Mouse (Mus musculus): Measurements from ENCODE around the gene Ttc28.

The Ttc28 gene

DNA sequence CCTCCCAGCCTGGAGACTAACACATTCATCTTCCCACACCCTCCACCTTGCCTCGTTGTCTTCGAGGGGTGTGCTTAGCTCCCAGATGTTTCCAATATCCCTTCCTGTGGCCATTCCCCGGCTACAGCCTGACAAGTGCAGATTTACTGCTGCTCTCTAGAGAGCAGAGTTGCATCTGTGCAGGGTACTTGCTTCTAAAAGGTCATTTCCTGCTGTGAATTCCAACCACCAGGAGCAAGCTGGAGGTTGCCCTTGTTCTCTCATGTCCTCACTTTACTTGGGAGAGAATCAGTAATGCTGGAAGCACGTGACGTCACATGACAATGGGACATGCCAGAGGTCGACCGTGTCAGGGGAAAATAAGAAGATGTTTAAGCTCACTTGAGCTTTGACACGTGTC, 131.7 kb downstream of the Ttc28 start:
- no peak for DNase-seq

DNA sequence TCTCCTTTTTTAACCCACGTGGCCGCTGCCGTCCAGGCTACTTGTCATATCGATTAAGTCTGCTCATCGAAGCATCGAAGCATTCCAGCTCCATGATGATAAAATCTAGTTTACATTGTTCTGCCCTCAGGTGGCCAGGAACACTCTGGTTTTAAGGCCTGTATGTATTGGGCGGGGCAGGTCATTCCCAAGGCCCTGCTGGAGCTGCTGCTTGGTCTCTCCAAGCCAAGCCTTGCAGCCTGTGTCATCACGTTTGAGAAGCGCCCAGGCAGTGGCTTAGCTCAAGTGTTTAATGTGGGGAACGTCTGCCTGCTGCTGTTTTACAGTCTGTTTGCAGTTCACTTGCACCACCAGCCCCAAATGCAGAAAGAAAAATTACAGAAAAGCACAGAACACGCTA, 132.5 kb downstream of the Ttc28 start:
- no peak for DNase-seq

DNA sequence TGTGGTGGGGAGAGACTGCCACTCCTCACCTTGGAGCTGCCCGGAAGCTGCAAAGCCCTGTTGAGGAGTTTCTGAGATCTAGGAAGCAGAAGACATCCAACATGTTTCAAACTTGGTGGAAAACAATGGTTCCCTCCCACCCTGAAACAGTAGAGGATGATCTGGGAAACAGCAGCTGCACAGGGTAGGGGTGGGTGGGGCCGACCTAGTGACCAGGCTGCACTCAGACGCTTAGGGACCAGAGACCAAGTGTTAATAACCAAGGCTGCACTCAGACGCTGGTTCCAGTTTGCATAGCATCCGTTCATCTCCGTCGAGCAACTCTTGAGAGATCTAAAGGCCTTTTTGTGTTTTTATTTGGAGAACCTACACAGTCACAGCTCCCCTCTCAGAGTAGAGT, 133.0 kb downstream of the Ttc28 start:
- no peak for DNase-seq

DNA sequence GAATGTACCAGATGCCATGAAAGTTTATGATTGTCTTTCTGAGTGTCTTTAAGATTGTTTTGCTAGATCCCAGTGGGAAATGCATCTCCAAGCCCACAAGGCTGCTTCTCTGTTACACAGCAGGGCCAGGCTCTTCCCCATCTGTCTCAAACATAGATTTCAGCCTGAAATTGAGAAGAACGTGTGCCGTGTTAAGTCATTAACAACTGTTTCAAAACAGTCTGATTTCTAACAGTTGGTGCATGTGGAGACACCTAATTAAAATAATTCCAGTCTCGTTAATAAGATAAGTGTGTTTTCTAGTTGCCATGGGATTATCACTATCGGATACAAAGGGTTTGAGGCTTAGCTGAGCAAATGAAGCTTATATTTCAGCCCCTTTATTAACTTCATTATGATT, 135.4 kb downstream of the Ttc28 start:
- no peak for DNase-seq

DNA sequence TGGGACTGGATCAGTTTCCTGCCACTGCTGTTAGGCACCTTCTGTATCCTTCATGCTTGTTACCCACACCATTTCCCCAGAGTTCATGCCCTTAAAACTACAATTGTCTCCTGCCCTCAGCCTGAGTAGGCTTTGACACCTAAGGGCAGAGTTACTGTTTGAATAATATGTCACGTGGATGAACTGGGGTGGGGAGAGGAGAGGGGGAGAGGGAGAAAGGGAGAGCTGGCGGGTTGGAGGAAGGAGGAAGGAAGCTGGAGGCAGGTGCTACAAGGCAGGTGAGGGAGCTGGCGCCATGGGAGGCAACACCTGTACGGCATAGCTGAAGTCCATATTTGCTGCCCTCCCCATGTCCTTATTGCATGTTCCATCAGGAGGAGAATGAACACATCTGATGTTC, 137.7 kb downstream of the Ttc28 start:
- no peak for DNase-seq

DNA sequence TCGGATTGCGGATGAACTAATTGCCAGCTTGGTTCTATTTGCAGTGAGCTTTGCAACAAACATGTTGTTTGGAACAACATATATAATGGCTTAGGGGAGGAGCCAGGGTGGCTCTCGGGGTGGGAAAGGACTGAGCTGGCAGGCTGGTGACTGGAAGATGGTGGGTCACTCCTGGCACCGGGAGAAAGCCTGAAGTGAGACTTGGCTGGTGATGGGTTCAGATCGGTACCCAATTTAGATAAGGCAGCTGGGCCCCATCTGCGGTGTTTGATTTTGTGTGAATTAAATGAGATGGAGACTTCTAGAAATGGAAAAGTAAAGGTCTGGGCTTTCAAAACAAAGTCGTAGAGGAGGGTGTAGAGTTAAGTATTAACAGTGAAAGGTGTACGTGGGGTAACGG, 142.7 kb downstream of the Ttc28 start:
- no peak for DNase-seq

DNA sequence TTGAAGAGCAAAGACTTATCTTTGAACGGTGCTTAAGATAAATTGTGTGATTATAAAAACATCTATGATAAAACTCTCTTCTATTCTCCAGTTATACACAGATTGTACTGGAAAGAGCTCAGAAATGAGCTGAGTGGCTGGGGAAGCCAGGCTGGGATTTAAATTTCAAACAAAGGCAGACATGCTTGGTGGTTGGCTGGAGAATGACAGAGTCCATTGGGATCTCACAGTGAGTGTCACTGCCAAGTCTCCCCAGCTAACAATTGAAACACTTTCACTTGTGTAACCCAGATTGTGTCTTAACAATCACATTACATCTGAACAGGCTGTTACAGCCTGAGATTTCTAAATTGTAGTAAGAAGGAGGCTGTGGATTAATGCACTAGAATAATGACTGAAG, 143.3 kb downstream of the Ttc28 start:
- DNase-seq: no peak

DNA sequence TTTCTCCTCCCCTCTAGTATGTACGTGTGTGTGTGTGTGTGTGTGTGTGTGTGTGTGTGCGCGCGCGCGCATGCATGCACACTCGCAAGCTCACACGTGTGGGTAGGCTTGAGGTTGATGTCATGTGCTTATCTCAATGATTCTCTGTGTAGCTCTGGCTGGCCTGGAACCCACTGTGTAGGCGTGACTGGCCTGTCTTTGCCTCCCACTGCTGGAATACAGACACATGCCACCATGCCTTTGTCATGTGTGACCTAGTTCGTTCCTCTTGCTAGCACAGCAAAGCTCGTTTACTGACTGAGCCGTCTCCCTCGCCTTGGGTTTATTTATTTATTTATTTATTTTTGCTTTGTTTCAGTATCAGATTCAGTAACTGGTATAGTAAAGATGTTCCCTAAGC, 145.0 kb downstream of the Ttc28 start:
- DNase-seq: no peak

DNA sequence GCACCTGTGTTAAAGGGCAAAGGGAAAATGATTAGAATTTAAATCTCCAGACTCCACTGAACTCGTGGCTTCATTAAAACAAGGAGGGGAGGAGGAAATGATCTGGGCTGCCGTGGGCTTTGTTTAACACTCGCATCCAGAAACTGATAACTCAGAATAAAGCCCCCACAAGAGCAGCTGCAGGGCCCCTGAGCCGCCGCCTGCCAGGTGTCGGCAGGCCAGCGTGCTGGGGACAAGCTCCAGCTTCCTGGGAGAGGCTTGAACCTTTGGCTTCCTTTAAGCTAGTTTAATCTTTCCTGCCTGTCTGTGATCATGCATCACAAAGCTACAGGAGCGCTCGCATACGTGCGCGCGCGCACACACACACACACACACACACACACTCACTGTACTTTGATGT, 145.9 kb downstream of the Ttc28 start:
- peak; percentile 34 for DNase-seq

DNA sequence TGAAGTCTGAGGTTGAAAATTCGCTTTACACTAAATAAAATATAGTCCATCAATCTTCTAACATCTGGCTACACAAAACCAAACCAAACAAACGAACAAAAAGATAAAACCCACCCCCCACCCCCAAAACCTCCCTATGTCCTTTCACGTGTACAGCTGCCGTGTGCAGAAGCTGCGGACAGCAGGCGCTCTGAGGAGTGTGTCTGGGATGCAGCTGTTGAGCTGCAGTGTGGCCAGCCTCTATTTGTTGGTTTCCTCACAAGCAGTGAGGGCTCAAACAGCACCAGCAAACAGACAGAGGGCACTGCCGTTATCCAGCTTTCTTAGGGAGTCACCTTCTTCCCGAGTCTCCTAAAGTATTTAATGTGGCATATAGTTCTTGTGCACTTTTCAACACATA, 146.6 kb downstream of the Ttc28 start:
- no peak for DNase-seq

DNA sequence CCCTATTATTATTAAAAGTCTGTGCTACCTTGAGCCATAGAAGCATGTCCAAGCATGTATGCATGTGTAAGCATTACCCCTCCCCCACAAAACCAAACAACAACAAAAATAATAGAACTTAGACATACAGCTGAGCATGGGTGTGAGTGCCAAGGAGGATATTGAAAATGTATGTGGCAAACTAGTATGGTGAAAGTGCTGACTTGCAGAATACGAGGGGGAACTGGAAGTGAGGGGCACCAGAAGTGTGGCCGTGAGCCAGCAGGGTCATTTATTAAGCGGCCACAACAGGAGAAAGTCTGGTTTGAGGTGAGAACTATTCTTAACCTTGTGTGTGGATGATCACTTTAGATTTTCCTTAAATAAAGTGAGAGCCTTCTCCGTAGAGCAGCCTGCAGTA, 148.7 kb downstream of the Ttc28 start:
- DNase-seq: no peak

DNA sequence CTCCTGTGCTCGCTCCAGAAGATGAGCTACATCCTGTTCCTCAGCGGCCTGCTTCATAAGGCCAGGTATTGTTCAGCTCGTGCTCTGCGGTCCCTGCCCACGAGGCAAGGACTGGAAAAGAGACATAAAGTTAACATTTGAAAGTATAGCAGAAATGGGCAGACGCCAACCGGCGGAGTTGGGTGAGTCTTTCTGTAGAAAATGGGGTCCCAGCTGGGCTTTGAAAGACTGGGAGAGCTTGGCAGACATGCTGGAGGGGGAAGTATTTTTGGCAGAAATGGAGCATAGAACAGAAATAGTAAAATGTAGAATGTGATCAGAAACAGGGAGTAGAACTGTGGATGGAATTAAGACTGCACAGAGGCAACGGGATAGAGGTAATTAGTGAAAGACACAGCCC, 149.3 kb downstream of the Ttc28 start:
- DNase-seq: no peak

DNA sequence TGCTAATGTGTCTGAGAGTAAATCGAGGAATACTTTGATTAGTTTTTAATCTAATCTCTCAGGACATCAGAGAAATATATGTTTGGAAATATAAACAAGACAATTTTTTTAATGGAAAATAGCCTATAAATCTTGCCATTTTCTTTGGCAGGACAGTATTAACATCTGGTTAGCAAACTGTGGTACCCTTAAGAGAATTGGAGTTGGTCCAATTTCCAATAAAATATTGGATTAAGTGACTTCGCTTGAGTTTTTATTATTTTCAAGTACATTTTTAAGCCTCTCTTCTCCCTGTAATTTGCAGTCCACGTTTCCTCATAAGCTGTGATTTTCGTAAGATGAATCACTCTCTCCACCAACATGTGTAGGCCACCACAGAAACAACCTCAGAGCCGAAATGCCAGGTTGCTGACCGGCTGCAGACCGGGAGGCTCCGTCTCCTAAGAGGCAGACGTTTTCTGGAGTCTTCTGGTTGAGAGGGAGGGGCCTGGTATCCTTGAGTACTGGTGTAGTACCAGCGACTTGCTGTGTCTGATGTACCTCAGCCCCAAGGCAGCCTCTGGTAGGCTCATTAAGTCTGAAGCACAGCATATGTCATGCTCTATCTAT, 153.2 kb downstream of the Ttc28 start:
- DNase-seq: no peak

DNA sequence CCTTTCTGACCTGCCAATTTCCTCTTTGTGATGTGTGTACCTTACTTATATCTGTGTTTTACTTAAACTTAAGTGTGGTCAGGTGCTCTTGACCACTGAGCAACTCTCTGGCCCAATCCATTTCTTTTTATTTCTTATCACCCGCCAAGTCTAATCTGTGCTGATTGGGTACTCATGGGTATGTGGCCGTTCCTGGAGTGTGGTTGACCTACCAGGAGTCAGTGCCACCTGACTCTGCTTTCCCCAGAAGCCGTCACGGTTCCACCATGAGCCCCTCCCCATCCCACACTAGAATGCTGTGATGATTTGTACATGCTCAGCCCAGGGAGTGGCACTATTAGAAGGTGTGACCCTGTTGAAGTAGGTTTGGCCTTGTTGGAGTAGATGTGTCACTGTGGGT, 153.9 kb downstream of the Ttc28 start:
- DNase-seq: no peak

DNA sequence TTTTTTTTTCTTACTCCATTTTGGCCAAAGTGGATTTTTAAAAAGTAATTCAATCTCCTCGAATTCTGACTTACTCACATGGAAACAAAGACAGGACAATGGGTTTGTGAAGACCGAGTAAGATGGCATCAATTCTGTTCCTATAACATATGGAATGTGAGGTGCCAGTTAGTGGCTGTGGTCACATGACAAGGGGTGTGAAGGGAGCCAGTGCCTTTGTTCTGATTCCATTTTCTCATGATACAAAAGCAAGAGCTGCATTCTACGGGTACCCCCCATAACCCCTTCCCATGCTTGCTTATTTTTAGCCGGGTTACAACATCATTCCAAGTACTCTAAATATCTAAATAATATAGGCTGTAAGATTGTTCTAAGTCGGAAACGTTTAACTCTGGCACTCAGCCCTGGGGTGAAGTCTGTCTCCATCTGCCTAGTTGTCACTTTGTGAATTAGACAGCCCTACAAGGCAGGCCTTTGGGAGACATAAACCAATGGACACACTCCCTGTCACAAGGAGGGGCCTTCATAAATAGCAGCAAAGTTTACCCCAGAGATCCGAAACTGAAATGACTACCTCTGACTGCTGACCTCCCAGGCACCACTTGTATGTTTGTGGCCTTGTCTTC, 157.6 kb downstream of the Ttc28 start:
- no peak for DNase-seq

DNA sequence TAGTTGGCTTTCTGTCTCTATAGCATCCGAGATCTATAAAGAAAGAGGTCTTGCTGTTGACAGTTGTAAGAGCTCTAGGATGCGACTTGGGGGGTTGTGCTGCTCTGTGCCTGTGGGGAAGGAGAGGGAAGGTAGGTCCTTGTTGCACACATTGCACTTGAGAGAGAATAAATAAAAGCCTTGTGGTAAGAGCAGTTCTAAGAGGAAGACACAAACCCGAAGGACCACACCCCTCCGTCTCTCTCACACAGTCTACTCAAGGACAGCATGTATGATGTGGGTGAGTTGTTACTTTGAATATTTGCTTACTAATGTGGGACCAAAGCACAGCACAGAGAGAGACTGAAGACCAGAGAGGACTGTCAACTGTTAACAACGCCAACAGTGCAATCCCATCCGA, 160.2 kb downstream of the Ttc28 start:
- DNase-seq: peak; percentile 32

DNA sequence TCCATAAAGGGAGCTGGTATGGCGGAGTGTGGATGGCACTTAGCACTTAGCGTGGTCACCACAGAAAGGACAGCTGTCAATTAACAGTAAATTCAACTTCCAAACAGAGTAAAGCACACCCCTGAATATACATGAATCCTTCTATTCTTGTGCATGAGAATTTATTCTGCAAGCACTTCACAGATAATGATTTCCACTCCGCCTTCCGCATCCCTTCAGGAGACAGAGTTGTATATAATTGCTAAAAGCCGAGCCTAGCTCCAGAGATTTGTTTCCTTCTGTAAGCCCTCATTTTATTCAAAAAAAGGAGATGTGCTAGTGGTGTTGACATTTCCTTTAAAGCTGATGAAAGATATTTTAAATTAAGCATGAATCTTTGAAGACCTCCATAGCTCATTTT, 162.3 kb downstream of the Ttc28 start:
- no peak for DNase-seq

DNA sequence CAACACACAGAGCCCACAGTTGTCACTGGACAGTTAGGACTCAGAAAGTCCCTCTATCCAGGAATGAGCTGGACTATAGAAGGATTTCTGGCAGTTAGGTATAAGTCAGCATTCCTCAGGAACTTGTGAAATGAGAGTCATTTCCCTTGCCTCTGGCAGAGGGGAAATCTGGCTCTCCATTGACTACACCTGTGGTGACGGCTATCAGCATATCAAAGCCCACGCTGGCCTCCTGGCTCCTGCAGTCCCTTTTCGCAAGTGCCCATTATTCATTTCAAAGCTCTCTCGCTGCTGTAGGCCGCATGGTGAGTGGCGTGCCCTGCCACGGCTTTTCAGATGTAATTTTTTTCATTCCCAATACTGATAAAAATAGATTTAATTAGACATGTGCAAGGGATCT, 164.6 kb downstream of the Ttc28 start:
- DNase-seq: no peak

DNA sequence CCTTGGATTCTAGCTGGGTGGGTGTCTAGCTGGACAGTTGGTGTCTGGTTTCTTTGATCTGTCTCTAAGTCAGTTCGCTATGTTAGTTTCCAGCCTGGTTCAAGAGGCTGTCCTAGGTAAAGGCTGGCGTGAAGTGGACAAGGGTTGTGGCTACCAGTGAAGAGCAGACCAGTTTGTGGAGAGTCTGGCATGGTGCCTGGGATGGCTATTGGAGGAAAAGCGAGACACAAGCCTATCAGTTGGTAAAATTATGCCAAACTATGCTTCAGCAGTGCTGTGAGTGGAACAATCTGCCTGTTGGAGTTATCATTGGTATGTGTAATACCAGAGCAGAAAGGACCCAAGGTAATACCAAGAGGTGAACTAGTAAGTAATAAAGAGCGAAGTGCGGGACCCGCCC, 166.8 kb downstream of the Ttc28 start:
- DNase-seq: no peak

DNA sequence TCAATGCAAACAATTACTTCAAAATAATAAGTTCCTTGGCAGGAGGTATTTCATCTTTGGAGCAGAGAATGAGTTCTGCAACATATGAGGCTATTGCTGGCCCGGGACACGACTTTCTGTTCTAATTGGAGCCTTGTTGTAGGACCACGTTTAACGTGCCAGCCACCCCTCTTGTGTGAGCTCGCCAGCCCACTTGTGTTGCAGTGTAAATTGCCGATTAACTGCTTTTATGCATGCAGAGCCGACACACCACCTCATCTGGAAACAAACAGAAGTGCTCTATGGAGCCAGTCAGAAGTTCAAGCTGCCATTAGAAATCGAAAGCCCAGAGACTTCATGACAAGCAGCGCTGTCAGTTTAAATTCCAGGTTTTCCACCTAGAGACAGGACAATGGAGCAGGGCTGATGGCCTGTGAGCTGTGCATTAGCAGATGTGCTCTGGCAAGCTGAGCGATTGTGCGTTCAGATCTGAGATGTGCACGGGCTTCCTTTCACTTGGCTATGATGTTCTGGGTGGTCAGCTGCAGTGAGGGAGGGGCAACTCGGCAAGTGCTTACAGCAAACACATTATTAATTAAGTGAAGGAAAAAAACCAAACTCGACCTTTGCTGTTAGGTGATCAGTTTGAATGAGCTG, 167.4 kb downstream of the Ttc28 start:
- no peak for DNase-seq

DNA sequence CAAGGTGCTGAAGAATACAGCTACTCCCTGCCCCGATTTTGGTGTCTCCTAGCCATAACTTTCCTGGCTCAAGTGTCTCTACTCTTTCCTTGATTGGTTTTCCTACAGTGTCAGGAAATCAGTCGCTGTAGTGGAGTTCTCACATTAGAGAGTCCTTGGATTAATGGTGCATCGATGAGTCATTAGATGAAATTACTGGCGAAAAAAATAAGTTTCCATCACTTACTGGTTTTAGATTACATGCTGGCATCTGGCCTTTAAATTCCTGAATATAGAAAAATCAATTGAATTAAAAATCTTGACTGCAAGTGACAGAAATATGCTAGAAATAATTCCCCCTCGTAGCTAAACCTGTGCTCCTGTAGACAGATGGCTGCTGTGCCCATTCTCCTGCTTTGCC, 168.4 kb downstream of the Ttc28 start:
- no peak for DNase-seq

DNA sequence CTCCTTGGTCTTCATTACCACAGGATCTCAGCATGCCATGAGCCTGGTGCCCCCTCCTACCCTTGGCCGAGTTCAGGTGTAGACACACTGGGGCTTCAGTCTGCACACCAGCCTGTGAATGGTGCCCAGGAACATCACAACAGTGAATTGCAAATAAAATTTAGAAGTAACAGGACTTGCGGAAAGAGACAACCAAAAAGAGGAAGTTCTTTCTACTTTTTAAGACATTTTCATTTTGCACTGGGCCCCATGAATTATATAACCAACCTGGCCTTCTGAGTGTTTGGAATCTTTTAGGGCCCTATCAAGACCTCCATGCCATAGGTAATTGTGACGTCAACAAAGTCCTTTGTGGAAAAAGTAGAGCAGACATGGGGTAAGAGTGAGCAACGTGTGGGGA, 170.0 kb downstream of the Ttc28 start:
- no peak for DNase-seq

DNA sequence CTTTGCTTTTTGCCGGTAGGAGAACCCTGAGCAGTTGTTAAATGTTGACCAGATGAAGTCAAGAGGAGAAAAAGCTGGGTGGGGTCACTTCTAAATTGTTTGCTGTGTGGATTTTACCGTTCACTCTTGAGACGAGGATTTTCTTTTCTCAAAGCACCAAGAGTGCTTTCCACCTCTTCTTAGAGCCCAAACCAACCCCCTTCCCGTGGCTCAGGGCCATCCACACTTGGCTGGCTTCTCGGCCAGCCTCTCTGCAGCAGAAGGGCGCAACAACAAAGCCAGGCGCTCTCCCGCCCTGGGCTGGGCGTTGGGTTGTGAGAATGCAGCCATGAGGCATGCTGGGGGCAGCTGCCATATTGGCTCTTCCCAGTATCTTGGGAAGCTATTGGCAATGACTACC, 170.5 kb downstream of the Ttc28 start:
- no peak for DNase-seq

DNA sequence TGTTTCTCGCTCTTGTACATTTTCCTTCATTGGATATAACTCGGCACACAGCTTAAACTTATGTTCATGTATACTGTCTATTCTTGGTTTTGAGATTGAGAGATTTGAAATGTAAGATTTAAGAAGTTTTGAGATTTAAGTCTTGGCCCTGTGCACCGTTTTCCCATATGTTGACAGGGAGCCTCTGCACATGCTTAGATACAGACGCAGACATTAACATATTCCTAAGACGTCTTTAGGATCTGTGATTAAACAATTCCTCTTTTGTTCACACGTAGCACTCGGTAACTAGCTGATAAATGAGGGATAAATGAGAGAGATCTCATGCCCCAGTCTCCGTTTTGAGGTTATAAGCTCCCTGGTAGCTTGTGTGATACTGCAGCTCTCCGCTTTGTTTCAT, 174.8 kb downstream of the Ttc28 start:
- DNase-seq: no peak

DNA sequence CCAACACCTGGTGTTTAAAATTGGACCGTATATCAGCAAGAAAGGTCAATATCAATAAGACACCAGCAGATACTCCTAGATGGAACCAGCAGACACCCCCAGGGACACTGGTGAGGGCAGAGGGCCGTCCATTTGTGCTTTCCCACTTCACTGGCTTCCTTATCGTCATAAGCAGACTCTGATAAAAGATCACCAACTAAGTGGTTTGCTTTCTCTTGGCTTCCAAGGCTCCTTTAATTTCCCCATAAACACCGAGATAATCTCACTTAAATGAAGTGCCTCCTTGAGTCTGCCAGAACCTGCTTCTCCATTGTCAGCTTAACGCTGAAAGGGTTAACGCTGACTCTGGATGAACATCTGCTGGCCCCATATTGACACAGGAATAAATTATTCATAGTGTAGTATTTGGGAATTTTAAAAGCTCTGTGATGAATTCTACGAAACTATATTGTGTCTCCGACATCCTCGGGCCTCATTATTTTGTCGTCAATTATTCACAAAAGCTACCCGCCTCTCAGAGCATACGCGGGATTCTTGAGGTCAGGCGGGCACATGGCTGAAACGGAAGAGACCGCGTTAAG, 175.3 kb downstream of the Ttc28 start:
- DNase-seq: no peak

Data from thymus, postnatal 25 days (tissue).